Mouse (Mus musculus) stomach, postnatal 0 days (tissue): Measurements from ENCODE around the gene Rab1b. TPM values are rescaled to one million over a fixed set of nuclear protein-coding genes. Genes with fewer than 3 reads are reported as not detected.

Source experiments
- ATAC-seq: fragments of 200-750 bp; cut with Nextera tagmentation; 2 replicates; pipeline ENCODE4 v1.8.0; 2017; ENCODE audit not compliant: low FRiP score, low TSS enrichment
- DNase-seq: peaks from one replicate; pipeline ENCODE4 v3.0.0-alpha.2; 2016; ENCODE audit warnings: low spot score
- H3K27ac ChIP-seq: fragments of 300-500 bp; sonication (generic); replicated peaks from 2 replicates; pipeline ENCODE4 v1.5.1; 2014; ENCODE audit warnings: mild to moderate bottlenecking, control low read depth
- H3K27me3 ChIP-seq: fragments of 300-500 bp; sonication (generic); 2 replicates; pipeline ENCODE4 v1.6.1; 2014; ENCODE audit warnings: low read length; ENCODE audit not compliant: control insufficient read depth, insufficient read depth
- H3K36me3 ChIP-seq: fragments of 300-500 bp; sonication (generic); 2 replicates; pipeline ENCODE4 v1.6.1; 2014; ENCODE audit warnings: low read length, mixed read lengths; ENCODE audit not compliant: control insufficient read depth, insufficient read depth
- H3K4me1 ChIP-seq: fragments of 300-500 bp; sonication (generic); replicated peaks from 2 replicates; pipeline ENCODE4 v1.6.1; 2014; ENCODE audit warnings: antibody characterized with exemption; ENCODE audit not compliant: control insufficient read depth, insufficient read depth
- H3K4me2 ChIP-seq: fragments of 300-500 bp; sonication (generic); replicated peaks from 2 replicates; pipeline ENCODE4 v1.6.1; 2014; ENCODE audit warnings: low read depth, mild to moderate bottlenecking, control low read depth, moderate library complexity
- H3K4me3 ChIP-seq: fragments of 300-500 bp; sonication (generic); 2 replicates; pipeline ENCODE4 v1.5.1; 2014; ENCODE audit warnings: low read depth, low read length, control low read depth
- H3K9ac ChIP-seq: fragments of 300-500 bp; sonication (generic); 2 replicates; pipeline ENCODE4 v1.6.1; 2014; ENCODE audit warnings: mild to moderate bottlenecking, low read length, control low read depth, mixed read lengths
- H3K9me3 ChIP-seq: fragments of 300-500 bp; sonication (generic); 2 replicates; pipeline ENCODE4 v1.6.1; 2016; ENCODE audit warnings: low read length; ENCODE audit not compliant: control insufficient read depth
- CTCF ChIP-seq: IDR thresholded peaks from 2 replicates; pipeline ENCODE4 v1.5.1; 2016; ENCODE audit warnings: antibody characterized with exemption, low read depth, mild to moderate bottlenecking, moderate library complexity
- EP300 ChIP-seq: optimal IDR thresholded peaks from 2 replicates; pipeline ENCODE3; 2016; ENCODE audit warnings: antibody characterized with exemption
- WGBS: fragments of 180-500 bp; shearing (Covaris S2); extraction: QIAGEN DNeasy Blood & Tissue Kit; methylation state at CpG from one replicate; pipeline ENCODE4 v1.1.7; 2014; 5-methylcytosine and 5-hydroxymethylcytosine counted together
- polyA plus RNA-seq: library from polyadenylated mRNA; unstranded; fragments of >200 nt; fragmentation: Nextera tagmentation; extraction: Ambion mirVana; gene quantifications from 2 replicates; pipeline ENCODE4 v1.2.1, GENCODE M21; 2015

Rab1b gene
- polyA plus RNA-seq, 1 experiment from 2014 or later, result 183 TPM

GRCm38 (mm10) chr19:5083961-5084833 is 22.7 kb downstream of the Rab1b start:
- Histone ChIP-seq H3K4me3 (peak overlapping the region; percentile 46), H3K27me3 (peaks cover 7% of the 10 kb centered on the region), H3K9ac (no peak overlapping the region), H3K36me3 (no peaks in the 10 kb centered on the region), H3K4me1 (peaks cover 3% of the 10 kb centered on the region; the same call in 1 of the 2 replicates), H3K27ac (no peak overlapping the region), H3K4me2 (peak overlapping the region; percentile 77; the same call in 1 of the 2 replicates), H3K9me3 (no peaks in the 10 kb centered on the region)
- DNase-seq (no peak), ATAC-seq (no peak)
- no peak for TF ChIP-seq EP300
- TF ChIP-seq CTCF, result no peak
- WGBS, result 58% methylated on average over 3 of the region's 3 CpGs

- Histone ChIP-seq H3K4me3 (no peak overlapping the region), H3K27ac (no peak overlapping the region), H3K27me3 (peaks cover 7% of the 10 kb centered on the region), H3K4me1 (peaks cover 2% of the 10 kb centered on the region; the same call in 1 of the 2 replicates), H3K36me3 (no peaks in the 10 kb centered on the region), H3K4me2 (no peak overlapping the region), H3K9ac (no peak overlapping the region), H3K9me3 (no peaks in the 10 kb centered on the region)
- no peak for TF ChIP-seq CTCF
- TF ChIP-seq EP300, result no peak
- DNase-seq (no peak), ATAC-seq (no peak)
- WGBS, result 58% methylated on average over 24 of the region's 24 CpGs
Observed at GRCm38 (mm10) chr19:5082596-5082995, 24.3 kb downstream of the Rab1b start.

- Histone ChIP-seq H3K27me3 (peaks cover 7% of the 10 kb centered on the region), H3K4me3 (no peak overlapping the region), H3K9ac (no peak overlapping the region), H3K9me3 (no peaks in the 10 kb centered on the region), H3K4me1 (0 out of 2 replicates have a peak, but pooled peaks cover 2% of the 10 kb centered on the region), H3K27ac (no peak overlapping the region), H3K36me3 (no peaks in the 10 kb centered on the region), H3K4me2 (no peak overlapping the region)
- DNase-seq (no peak), ATAC-seq (no peak)
- 67% methylated on average over 17 of the region's 18 CpGs for WGBS
- no peak for TF ChIP-seq CTCF
- TF ChIP-seq EP300, result no peak
Observed at GRCm38 (mm10) chr19:5082005-5082404, 24.9 kb downstream of the Rab1b start.

- ATAC-seq (no peak), DNase-seq (no peak)
- no peak for TF ChIP-seq EP300
- TF ChIP-seq CTCF, result peak; percentile 46
- Histone ChIP-seq H3K27ac (no peak overlapping the region), H3K27me3 (peaks cover 7% of the 10 kb centered on the region), H3K4me1 (no peaks in the 10 kb centered on the region), H3K9me3 (no peaks in the 10 kb centered on the region), H3K9ac (no peak overlapping the region), H3K4me2 (no peak overlapping the region), H3K36me3 (no peaks in the 10 kb centered on the region), H3K4me3 (no peak overlapping the region)
- 90% methylated on average over 1 of the region's 1 CpGs for WGBS
Observed at GRCm38 (mm10) chr19:5079279-5079678, 27.6 kb downstream of the Rab1b start.

- Histone ChIP-seq H3K27ac (no peak overlapping the region), H3K36me3 (no peaks in the 10 kb centered on the region), H3K27me3 (no peaks in the 10 kb centered on the region; the same call in 1 of the 2 replicates), H3K4me3 (no peak overlapping the region), H3K4me1 (peaks cover 3% of the 10 kb centered on the region; the same call in 1 of the 2 replicates), H3K4me2 (no peak overlapping the region), H3K9ac (no peak overlapping the region), H3K9me3 (no peaks in the 10 kb centered on the region)
- WGBS, result 22% methylated on average over 5 of the region's 5 CpGs
- ATAC-seq (no peak), DNase-seq (no peak)
- TF ChIP-seq CTCF (no peak), EP300 (no peak)
Observed at GRCm38 (mm10) chr19:5073518-5073917, 33.4 kb downstream of the Rab1b start.

- peaks cover 3% of the 10 kb centered on the region; the same call in 1 of the 2 replicates for H3K4me1 ChIP-seq
- peak overlapping the region; percentile 60 for H3K4me3 ChIP-seq
- peak overlapping the region; percentile 73 for H3K4me2 ChIP-seq
- H3K36me3 ChIP-seq, result no peaks in the 10 kb centered on the region
- H3K9me3 ChIP-seq, result no peaks in the 10 kb centered on the region
- peak; percentile 27; the same call in 1 of the 2 replicates for ATAC-seq
- WGBS, result 2% methylated on average over 15 of the region's 15 CpGs
- H3K9ac ChIP-seq, result no peak overlapping the region
- DNase-seq, result peak; percentile 74
- H3K27ac ChIP-seq, result no peak overlapping the region
- no peaks in the 10 kb centered on the region; the same call in 1 of the 2 replicates for H3K27me3 ChIP-seq
- TF ChIP-seq EP300, result no peak
- peak; percentile 78 for TF ChIP-seq CTCF
Observed at GRCm38 (mm10) chr19:5073028-5073427, 33.8 kb downstream of the Rab1b start.
